In the genomic region with DNA sequence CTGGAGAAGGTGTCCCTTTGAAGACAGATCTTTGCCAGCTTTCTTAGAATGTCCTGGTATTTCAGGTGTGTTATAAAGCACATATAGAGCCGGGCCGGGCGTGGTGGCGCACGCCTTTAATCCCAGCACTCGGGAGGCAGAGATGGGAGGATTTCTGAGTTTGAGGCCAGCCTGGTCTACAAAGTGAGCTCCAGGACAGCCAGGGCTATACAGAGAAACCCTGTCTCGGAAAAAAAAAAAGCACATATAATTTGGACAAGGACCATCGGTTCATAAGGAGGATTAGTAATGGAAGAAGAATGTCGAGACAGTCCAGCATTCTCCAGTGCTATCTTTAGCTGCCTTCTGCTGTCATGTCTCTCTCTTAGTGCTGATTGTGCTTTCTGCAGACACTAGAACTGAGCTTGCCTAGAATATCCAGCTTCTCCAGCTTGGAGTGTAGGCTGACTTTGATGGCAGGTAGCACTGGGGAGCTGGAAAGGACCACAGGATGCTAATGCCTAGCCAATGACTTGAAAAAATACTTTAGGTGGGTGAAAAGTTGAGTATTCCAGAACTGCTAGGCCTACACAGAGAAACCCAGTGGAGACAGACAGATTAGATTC, we compare ENCODE assay signal across 7 mouse cellular contexts. TPM values are rescaled to one million over a fixed set of nuclear protein-coding genes. Genes with fewer than 3 reads are reported as not detected.
DNase-seq lines count a peak whose midpoint lies in the region; ATAC-seq and TF ChIP-seq lines count a peak whose summit lies in the region.

No protein-coding gene starts in this region.

- H3K27me3 ChIP-seq in midbrain, postnatal 0 days (ENCODE audit: insufficient read depth, low read length) = no peaks in the 10 kb centered on the region

- peak; percentile 74; the same call in 1 of the 2 replicates for ATAC-seq in midbrain, postnatal 0 days (ENCODE audit: low FRiP score)

- H3K4me3 ChIP-seq in midbrain, postnatal 0 days (ENCODE audit: low read depth, low read length) = no peak overlapping the region

- 84% methylated on average over 9 of the region's 9 CpGs for WGBS in midbrain, postnatal 0 days

- no peak overlapping the region for H3K4me2 ChIP-seq in midbrain, postnatal 0 days (ENCODE audit: low read depth, low read length, poor library complexity, severe bottlenecking)

- H3K4me1 ChIP-seq in midbrain, postnatal 0 days (ENCODE audit: insufficient read depth, low read length) = peaks cover 28% of the 10 kb centered on the region

- H3K27ac ChIP-seq in midbrain, postnatal 0 days (ENCODE audit: low read depth, low read length) = no peak overlapping the region

- no peak for TF ChIP-seq CTCF in midbrain, postnatal 0 days (IDR thresholded peaks at IDR 0.05)

- H3K36me3 ChIP-seq in midbrain, postnatal 0 days (ENCODE audit: insufficient read depth, low read length) = no peaks in the 10 kb centered on the region

- peak; percentile 53 for DNase-seq in kidney, postnatal 14 days
- DNase-seq in kidney, adult 9 months = no peak
- peak; percentile 42 for DNase-seq in CD4-positive helper T cell, adult 2 months (ENCODE audit: low read depth, low spot score)
- DNase-seq in MN1 (ENCODE audit: low spot score) = peak; percentile 37
- DNase-seq in gastrocnemius, postnatal 10 days = peak; percentile 41
- peak; percentile 42 for DNase-seq in midbrain, postnatal 0 days (ENCODE audit: low spot score)
- no peak for DNase-seq in adrenal gland, adult 18-20 months (ENCODE audit: low spot score in 2 of 2)

- H3K9me3 ChIP-seq in midbrain, postnatal 0 days (ENCODE audit: low read length) = no peaks in the 10 kb centered on the region

- H3K9ac ChIP-seq in midbrain, postnatal 0 days (replicated peaks; ENCODE audit: low read length, poor library complexity, severe bottlenecking) = no peak overlapping the region

RNA-seq across cellular contexts. Expression of a gene that starts 5.9 kb away (rescaled TPM):
- total RNA-seq in gastrocnemius, postnatal 10 days (2021) = 10 to 100 TPM; 11.1 to 16.8 TPM
- total RNA-seq in midbrain, postnatal 0 days (2014; rRNA removed) = 18.3 and 22.7 TPM in 2 replicates
- 14.3 and 14.9 TPM in 2 replicates for polyA plus RNA-seq in midbrain, postnatal 0 days (2015; fragmentation: Nextera tagmentation; extraction: Ambion mirVana)
- 10 to 100 TPM; 19.0 to 23.0 TPM for total RNA-seq in adrenal gland, adult 18-20 months (2021)

RNA-seq across cellular contexts. Expression of a gene that starts 50.5 kb away (rescaled TPM):
- 100 to 1,000 TPM; 426 to 454 TPM for total RNA-seq in gastrocnemius, postnatal 10 days (2021)
- total RNA-seq in midbrain, postnatal 0 days (2014; rRNA removed) = 221 and 257 TPM in 2 replicates
- 513 and 552 TPM in 2 replicates for polyA plus RNA-seq in midbrain, postnatal 0 days (2015; fragmentation: Nextera tagmentation; extraction: Ambion mirVana)
- total RNA-seq in adrenal gland, adult 18-20 months (2021) = 100 to 1,000 TPM; 450 to 534 TPM

RNA-seq across cellular contexts. Expression of a gene that starts 50.6 kb away (rescaled TPM):
- 10 to 100 TPM in 1 of 2 experiments, 1 to 10 TPM in 1; 8.9 to 11.0 TPM for total RNA-seq in gastrocnemius, postnatal 10 days (2021)
- total RNA-seq in midbrain, postnatal 0 days (2014; rRNA removed) = 66.0 and 66.8 TPM in 2 replicates
- polyA plus RNA-seq in midbrain, postnatal 0 days (2015; fragmentation: Nextera tagmentation; extraction: Ambion mirVana) = 27.0 and 29.3 TPM in 2 replicates
- 10 to 100 TPM; 17.6 to 18.4 TPM for total RNA-seq in adrenal gland, adult 18-20 months (2021)

Comparison
In these comparisons a context has a peak if more than half of its experiments do, and no peak if none do; other contexts are left out.
1. DNase-seq: peak in kidney, postnatal 14 days (single experiment), CD4-positive helper T cell, adult 2 months (single experiment), MN1 (single experiment), gastrocnemius, postnatal 10 days (single experiment) and midbrain, postnatal 0 days (single experiment); none in kidney, adult 9 months (single experiment) and adrenal gland, adult 18-20 months (0 of 2).